Mouse (Mus musculus) liver, embryonic 14.5 days (tissue): ENCODE measurements around the gene Tnfrsf23.

Experiments used
- CTCF ChIP-seq: IDR thresholded peaks from 2 replicates; pipeline ENCODE4 v1.5.1; 2016; ENCODE audit warnings: antibody characterized with exemption, low read depth, control low read depth
- EP300 ChIP-seq: IDR thresholded peaks from 2 replicates; pipeline ENCODE4 v1.6.1; 2016; ENCODE audit warnings: antibody characterized with exemption, low read depth

- no peak for TF ChIP-seq CTCF
- no peak for TF ChIP-seq EP300
Measured at GRCm38 (mm10) chr7:143722646-143723045, 37.0 kb upstream of the Tnfrsf23 start.
